Mouse (Mus musculus): Measurements from ENCODE around the gene Ctdspl.

DNA sequence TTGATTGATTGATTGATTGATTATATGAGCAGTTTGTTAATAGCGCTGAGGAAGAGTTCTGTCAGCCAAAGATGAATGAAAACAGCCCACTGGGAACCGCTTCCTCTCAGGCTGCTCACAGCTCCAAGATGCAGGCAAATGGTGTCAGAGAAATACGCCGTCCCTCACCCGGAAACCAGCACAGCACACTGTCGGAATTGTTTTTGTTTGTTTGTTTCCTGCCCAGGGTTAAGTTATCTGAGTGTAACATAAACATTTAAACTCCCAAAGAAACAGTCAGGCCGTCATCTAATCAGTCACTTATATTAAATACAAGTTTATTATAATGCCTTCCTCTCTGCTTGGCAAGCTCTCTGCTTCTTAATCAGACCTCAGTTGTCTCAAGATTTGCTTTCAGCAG is 82.6 kb downstream of the Ctdspl start:
- no peak for TF ChIP-seq CTCF (IDR thresholded peaks at IDR 0.05; ENCODE audit: low read depth, low read length)
- no peak for TF ChIP-seq POLR2A (IDR thresholded peaks at IDR 0.05; ENCODE audit: borderline replicate concordance, low read depth, low read length)
